Mouse (Mus musculus) adrenal gland, adult 8-10 months (tissue): ENCODE results near the gene Dpp8. TPM values are rescaled to one million over a fixed set of nuclear protein-coding genes. Genes with fewer than 3 reads are reported as not detected.
"Not testable (repeated sequence)": the region's sequence is repeated elsewhere in the genome, so short reads cannot be mapped to it uniquely, and the experiment has no call there.

ENCODE experiments used
- DNase-seq: peaks from one replicate; pipeline ENCODE4 v3.0.0; 2022
- total RNA-seq, 4 experiments: library from RNA; stranded (reverse); gene quantifications; 2 replicates each; pipeline ENCODE4 v1.2.4; 2022

The Dpp8 gene
- total RNA-seq = 100 to 1,000 TPM in 3 of 4 experiments, 10 to 100 TPM in 1; 90.7 to 123 (median 113) TPM

DNA sequence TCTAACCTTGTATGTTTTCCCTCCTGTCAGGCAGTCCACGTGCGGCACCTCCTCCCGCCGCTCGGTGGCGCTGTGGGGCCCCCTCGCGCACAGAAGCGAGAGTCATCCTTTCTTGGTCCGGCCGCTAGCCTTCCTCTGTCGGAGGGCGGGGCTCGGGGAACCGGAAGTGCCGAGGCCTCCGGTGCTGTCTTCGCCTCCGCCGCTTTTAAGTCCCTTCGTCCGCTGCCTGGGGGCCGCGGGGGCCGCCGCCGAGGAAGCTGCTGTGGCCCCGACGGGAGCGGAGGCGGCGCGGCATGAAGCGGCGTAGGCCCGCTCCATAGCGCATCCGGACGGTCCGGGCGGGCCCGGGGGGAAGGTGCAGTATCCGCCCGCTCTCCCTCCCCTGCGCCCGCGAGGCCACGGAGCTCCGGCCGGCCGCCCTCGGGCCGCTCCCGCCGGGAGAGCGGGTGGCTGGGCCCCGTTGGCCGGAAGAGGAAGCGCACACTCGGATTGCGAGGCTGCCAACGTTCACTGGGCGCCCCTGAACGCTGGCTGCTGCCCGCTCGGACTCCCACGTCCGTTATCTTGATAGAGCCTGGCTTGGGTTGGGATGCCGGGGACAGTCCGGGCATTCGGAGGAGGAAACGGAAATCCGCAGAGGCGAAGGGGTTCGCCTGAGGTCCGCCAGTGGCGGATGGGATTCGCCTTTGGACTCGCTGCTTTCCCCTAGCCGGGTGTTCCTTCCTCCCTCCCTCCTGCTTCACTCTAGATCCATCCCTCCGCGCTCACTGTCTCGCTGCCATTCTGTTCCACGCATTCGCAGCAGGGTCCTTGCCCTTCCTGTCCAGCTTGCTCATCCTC, at the start of gene Dpp8:
Dpp8 (plus strand) TSS at position 146 of the 840 bp plus-strand sequence.
- peak; percentile 89 for DNase-seq

DNA sequence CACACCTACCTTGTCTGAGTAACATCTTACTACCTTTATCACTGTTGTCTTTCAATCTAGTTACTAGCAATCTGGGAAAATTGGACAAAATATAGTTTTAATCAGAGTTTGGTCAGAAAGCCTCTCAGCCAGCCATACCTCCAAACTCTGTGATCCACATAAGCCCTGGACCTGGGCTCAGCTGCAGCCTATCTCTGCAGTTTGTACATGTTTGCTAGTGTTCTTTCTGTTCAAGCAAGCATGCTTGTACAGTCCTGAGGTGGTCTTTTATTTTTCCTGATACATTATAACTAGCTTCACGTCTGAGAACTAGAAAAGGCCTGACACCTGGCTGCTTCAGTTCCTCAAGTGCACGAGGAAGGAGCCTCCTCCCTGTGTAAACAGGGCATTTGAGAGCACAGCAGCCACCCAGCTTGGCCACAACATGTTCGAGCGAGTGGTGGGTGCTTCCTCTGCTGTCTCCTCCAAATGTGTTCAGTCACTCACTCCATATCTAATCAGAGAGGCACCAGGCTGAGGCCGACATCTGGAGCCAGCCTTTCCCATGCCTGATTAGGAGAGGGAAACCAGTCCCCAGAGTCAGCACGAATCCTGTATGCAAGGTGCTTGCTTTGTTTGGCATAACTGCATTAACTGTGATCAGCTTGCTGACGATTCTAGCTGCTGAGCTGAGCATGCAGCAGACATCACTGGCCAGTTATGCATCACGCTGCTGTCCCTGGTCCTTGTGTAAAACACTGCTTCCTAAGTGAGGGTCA, 47.0 kb upstream of the Dpp8 start:
- no peak for DNase-seq

DNA sequence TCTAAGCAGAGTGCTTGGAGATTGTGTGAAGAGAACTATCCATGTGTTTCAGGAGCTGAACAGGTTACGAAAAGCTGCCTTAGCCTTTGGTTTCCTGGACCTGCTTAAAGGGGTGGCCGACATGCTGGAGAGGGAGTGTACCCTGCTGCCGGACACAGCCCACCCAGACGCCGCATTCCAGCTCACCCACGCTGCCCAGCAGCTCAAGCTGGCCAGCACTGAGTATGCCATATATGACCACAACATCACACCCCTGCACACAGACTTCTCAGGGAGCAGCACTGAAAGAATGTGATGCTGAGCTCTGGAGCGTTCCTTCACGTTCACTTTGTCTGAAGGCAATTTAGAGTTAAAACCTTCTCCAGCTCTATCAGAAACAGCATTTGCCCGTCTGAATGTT, 46.4 kb upstream of the Dpp8 start:
- no peak for DNase-seq

DNA sequence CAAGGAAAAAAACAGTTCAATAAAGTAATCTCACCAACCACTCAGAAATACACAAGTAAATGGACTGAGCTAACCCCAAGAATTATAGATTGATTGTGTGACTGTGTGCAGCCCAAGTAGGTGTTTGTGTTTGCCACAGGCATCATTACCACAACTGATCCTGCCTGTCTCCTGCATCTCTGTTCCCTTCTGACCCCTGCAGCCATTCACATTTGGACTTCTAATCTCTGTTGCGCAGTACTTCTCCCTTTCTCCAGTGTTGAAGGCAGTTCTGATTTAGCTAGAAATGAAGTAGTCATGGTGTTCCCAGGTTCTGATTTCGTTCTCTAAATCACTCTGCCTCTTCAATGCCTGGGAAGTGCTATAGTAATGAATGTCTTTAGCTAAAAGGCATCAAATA, 44.6 kb upstream of the Dpp8 start:
- DNase-seq = no peak

DNA sequence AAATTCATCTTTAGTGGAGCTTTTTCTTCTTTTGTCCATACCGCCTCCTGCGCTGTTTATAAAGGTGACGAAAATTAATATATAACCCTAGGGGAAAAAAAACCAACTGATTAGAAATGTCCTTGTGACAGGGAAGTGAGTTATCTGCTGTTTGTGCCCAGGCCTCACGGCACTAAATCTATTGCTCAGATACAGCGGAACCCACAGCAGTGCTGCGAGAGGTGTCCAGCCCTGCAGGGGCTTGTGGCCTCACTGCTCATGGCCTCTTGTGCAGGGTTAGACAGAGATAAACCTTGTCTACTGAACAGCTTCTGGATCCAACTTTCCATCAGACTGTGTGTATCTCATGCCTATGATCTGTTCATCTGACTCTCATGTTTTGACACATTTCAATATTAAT, 43.8 kb upstream of the Dpp8 start:
- no peak for DNase-seq

DNA sequence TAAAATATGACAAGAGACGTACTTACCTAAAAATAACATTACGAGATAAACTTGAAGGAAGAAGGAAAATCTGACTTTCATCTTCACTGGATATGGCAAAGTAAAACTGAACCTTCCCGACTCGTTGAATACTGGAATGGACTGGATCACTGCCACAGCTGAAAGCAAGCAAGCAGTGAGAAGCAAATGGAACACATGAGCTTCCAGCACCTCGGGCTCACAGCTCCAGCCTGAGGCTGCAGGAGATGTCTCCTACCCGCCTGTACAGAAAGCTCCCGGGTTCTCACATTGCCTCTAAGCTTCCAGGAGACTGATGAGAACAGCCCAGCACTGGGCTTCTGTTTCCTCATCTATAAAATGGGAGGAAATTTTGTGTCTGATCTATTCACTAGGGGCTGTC, 41.9 kb upstream of the Dpp8 start:
- no peak for DNase-seq

DNA sequence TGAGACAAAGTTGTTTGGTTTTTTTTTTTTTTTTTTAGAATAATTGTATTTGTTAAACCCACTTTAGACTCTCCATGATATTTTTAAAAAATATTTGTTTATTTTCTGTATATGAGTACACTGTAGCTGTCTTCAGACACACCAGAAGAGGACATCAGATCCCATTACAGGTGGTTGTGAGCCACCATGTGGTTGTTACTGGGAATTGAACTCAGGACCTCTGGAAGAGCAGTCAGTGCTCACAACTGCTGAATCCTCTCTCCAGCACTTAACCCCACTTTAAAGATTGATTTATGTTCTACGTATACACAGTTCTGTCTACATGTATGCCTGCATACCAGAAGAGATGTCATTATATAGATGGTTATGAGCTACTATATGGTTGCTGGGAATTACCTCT, 36.8 kb upstream of the Dpp8 start:
- not testable (repeated sequence) for DNase-seq

DNA sequence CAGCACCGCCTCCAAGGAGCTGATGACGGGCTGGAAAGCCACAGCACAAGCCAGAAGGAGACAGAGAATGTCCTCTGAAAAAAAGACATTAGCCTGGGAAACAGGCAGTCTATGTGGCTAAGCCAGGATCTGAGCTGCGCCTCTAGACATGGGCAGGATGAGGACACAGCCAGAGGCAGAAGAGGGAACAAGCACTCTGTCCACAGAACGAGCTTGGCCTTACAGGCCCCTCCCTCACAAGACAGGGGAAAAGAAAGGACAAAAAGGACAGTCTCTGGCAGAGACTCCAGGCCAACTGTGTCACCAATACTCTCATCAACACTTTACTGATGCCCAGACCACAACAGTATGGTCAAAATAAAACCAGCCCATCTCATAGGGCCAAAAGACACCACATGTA, 30.7 kb upstream of the Dpp8 start:
- DNase-seq = no peak

DNA sequence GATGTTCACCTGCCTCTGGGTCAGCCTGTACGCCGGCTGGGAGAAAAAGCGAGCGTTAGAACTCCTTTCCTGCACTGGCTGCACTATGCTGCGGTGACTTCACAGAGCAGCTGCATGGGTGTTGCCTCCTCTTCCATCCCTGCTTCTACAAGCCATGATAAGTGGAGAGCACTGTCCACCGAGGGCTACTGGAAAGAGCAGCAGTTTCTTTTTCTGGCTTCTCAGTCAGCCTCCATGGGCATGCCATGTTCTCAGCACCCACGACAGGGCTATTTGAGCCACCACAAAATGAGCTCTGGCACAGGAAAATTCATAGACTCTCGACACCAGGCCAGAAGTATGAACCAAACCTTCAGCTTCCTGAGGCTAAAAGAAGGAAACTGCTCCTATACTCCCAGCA, 26.5 kb upstream of the Dpp8 start:
- no peak for DNase-seq

DNA sequence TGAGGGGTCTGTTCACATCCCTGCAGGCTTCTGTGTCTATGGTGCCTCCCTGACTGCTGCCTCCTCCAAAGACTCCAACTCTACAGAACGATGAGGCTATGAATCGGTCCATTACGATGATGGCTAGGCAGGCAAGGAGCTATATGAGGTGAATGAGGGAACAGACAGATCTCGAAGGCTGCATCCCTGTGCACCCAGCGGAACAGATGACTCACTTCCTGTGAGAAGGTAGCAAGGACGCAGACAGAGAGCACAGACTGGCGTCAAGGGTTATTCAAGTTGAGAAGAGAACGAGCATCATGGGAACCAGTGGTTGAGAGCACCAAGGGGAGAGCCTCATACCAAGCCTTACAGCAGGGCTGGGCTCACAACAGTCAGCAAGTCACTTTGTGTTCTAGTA, 21.6 kb upstream of the Dpp8 start:
- peak; percentile 79 for DNase-seq

DNA sequence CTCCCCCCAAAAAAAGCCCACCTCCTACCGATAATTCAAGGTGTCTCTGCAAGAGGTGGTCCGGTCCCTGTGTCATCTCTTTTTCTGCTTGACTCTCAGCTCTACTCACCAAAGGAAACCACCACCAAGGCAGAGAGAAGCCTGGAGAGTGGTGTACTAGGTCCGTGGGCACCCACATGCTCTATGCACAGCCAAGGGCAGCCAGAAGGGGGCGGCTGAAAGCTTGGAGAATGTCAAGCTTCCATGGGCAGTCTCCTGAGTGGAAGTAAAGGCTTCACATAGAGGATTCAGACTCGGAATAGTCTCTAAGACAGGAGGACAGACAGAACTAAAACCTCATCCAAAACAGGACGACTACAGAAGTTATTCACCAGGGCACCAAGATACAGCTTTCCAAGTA, 20.9 kb upstream of the Dpp8 start:
- DNase-seq = peak; percentile 60

DNA sequence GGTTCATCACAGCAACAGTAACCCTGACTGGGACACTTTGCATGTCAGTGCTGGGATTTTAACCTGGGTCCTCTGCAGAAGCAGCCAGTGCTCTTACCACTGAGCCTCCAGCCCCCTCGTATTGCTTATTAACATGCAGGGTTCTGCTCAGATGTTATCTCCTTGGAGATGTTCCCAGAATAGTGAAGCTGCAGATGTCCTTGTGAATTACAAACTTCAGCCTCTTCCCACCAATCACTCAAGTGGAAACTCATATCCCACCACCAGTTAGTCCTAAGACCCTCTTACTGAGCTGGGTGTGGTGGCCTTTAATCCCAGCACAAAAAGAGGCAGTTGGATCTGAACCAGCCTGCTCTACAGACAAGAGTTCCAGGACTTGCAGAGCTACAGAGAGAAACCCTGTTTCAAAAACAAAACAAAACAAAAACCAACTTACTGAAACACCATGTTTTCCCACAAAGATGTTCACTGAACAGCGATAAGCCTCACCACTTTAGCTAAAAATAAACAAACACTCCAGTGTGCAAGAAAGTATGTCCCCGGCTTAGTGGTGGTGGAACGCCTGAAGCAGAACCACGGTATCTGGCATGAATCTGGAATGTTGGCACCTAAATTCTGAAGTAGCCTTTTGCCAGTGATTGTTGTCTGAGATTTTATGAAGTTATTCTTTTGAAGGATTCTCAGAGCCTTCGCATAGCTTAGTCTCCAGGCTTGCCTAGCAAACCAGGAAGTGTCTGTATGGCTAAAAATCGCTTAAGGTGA, 16.6 kb upstream of the Dpp8 start:
- DNase-seq = no peak

DNA sequence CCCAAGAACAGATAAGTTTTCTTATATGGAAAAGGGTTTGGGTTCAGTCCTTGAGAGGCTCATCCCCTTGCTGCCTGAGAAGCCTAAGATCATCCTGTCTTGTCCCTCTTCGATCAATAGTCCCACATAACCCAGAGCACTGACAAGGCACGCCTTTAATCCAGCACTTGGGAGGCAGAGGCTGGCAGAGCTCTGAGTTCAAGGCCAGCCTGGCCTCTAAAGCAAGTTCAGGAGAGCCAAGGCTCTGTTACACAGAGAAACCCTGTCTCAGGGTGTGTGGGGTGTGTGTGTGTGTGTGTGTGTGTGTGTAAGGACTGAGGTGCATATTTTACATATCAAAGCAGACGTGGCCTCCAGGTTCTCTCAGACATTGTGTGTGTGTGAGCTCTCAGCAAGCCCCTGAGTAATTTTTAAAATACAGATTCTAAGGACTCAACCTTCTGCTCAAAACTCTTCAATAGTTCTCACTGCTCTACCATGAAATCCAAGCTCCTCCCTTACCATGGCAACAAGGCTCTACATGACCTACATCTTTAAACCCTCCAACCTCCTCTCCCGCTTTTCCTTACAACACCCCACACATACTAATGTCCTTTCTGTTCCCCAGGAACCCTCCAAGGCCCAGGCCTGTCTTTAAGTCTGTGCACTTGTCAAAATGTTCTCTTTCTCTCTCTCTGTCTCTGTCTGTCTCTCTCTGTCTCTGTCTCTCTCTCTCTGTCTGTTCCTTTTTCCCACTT, 15.8 kb upstream of the Dpp8 start:
- peak; percentile 45 for DNase-seq

DNA sequence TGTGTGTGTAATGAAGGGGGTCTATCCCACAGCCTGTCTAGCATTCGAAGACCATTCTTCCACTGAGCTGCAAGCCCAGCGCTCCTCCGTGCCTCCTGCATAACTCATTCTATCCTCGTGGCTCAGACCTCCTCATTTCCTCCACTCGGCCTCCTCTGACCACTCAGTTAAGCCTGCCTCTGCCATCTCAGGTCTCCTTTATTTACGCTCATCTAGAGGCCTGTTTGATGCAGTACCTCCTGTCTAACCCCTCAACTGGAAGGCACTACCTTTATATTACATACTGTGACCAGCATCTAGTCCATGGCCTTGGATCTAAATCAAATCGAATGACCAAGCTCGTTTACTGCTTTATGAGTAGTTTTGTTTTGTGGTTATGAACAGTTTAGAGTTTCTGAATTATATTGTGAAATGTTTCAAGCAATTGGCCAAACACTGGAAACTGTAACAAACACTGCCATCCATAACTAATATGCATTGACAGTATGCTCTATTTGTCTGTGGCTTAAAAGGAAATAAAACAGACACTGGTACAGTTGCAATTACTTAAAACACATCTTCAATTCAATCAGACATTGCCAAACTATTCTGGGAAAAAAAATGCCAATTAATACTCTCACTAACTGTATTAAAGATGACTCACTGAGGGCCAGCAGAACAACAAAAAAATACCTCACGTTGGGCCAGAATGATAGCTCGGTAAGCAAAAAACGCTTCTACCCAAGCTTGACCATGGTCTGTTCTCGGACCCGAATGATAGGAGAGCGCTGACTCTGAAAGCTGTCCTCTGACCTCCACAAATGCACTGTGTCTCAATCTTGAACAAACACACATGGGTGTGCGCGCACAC, 15.0 kb upstream of the Dpp8 start:
- no peak for DNase-seq

DNA sequence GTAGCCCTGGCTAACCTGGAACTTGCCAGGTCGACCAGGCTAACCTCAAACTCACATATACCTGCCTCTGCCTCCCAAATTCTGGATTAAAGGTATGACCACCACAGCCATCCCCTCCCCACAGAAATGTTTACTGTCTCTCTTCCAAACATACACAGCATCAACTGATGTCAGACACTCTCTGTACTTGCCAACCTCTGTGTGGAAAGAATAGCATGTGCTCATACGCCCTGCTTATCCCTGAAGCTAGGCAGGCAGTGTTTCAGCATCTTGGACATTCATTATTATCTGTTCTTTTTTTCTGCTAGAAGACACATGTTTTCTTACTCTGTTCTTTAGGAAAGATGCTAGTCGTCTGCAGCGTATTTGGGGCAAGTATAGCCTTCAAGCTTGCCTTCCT, 14.3 kb upstream of the Dpp8 start:
- no peak for DNase-seq

DNA sequence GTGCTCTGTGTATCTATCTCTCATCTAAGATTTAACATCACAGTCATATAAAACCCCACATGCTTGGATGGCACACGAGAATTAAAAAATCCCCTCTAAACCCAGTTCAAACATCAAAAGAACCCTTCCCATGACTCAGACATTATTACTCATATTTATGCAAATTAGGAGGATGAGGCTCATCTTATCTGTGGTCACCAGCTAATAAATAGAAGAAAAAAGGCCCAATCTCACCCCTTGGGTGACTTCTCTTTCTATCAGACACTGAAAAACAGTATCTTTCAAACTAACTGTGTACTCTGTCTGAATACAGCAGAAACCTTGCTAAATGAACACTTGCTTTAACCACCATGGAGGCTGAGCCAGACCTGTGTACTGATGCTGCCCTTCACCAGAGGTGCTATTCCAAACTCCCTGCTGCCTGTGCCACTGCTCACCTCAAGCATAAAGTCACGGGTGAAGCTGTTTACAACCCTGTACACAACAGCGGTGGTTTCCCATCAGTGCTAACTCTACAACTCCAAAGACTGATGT, 13.6 kb upstream of the Dpp8 start:
- no peak for DNase-seq

DNA sequence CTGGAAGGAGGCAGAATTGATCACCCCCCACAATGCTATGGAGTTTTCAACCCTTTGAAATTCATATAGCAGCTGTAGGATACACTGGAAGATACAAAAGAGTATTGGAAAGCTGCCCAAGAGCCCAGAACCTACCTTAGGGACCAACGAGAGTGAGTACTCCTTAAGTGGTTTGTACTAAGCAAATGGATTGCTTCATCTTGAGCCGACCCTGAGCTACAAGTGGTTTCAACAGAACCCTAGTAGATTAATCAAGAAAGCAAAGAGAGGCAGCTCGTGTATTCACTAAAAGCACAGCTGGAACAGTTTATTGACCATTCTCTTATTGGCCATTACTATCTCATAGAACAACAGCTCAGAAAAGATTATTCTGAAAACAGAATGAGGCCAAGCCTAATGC, 13.1 kb upstream of the Dpp8 start:
- no peak for DNase-seq

DNA sequence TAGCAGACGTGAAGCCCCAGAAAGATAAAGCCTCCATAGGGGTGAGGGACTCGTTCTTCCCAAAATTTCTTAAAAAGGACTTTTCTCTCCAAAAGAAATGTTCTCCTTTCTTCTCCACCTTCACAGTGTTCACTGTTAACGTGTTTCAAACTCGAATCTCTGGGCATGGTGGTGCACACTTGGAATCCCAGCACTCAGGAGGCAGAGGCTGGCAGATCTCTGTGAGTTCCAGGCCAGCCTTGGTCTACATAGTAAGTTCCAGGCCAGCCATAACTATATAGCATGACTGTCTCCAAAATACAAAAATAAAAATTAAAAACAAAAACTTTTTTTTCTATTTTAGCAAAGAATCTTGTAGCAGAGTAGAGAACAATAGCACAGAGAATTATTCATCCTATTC, 12.1 kb upstream of the Dpp8 start:
- no peak for DNase-seq

DNA sequence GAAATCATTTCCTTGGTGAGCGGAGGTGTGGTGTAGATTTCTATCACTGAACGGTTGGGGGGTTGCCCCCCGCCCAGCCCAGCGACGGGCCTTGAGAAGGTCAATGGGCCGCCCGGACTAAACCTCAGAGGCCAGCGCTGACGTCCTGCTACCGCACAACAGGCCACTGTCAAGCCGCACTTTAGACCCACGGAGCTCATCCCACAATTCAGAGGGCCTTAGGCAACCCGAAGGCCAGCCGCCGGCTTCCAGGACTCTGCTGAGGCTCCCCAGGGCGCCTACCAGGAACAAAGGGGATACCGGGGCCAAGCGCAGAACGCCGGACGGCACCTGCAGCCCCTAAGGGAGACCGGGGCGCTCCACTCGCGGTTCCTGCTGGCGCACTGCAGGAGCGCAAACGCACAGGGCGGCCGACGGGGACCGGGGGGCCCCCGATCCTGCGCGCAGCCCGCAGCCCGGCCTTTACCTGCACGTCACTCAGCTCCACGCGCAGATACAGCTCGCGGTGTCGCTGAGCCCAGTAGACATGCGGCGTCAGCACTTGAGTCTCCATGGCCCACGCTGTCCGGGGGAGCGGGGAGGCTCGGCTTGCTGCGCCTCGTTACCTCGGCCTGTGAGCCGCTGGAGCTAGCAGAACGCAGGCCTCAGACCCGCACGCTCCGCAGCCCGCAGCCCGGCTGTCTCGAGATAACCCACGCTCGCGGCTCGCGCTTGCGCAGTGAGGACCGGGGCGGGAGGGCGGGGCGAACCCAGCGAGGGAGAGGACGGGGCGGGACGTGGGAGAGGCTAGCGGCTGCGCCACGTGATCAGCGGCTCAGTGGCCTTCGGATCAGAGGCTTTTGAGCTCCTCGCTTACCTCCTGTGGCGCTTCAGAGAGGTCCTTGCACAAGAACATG, 11.0 kb upstream of the Dpp8 start, which contains the start of gene Hacd3:
Hacd3 (minus strand) TSS at position 703 of the 896 bp plus-strand sequence.
- peak; percentile 91 for DNase-seq
